Mouse (Mus musculus): Measurements from ENCODE around the gene Olfr623. TPM values are rescaled to one million over a fixed set of nuclear protein-coding genes. Genes with fewer than 3 reads are reported as not detected.

Gene Olfr623
- not detected for total RNA-seq (2023)

GRCm38 (mm10) chr7:103663598-103663997 is at the start of gene Olfr623:
Gene Olfr623 (minus strand): TSS chr7:103663698.

GRCm38 (mm10) chr7:103682420-103682819 is 18.9 kb upstream of the Olfr623 start, which contains the start of gene Olfr625-ps1:
Gene Olfr625-ps1 (plus strand): TSS chr7:103682720.

DNA sequence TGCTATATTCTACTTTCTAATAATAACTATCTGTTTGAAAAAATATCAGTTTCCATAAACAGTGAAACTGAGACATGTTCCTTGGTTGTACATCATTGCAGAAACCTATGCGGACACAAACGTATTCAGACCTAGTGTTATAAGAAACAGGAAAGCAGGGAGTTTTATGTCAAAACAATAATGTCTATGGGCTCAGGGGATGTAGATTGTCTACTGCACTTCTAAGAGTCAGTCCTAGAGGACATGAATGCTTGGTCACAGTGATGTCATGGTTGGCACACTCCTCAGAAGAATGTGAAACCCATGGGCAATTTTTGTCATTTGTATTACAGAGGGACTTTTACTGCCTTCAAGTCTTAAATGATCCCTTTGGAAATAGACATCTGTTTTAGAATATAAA is 7.6 kb upstream of the Olfr623 start, which contains the start of gene Olfr624:
Gene Olfr624 (minus strand): TSS at position 101 of the 400 bp plus-strand sequence.

DNA sequence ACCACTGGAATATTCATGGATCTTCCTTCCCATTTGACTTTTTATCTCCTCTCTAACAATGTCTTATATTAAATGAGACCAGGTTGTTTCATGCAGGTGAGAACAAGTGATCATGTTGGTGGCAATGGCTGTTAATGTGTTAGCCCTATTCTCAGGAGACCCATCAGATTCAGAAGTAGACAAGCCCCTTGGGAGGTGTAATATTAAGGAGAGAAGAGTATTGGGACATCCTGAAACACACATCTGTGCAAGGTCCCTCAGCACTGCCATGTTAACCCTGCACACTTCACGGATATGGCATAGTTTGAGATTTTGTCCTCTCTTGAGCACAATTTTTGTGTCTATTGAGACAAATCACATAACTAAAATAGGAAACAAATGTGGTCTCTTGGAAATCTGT is 20.9 kb downstream of the Olfr623 start, which contains the start of gene Olfr622:
Gene Olfr622 (minus strand): TSS at position 101 of the 400 bp plus-strand sequence.

GRCm38 (mm10) chr7:103612434-103612833 is 51.1 kb downstream of the Olfr623 start, which contains the start of gene Olfr620:
Gene Olfr620 (minus strand): TSS chr7:103612534.

Other genes starting within 250 kb of the Olfr623 start
- not detected for gene Usp17lc, start 248.6 kb downstream of the Olfr623 start, total RNA-seq (2023)
- not detected for gene Olfr605, start 218.3 kb downstream of the Olfr623 start, total RNA-seq (2023)
- gene Olfr606, start 214.7 kb downstream of the Olfr623 start, total RNA-seq (2023): not detected
- gene Olfr607, start 199.5 kb downstream of the Olfr623 start, total RNA-seq (2023): not detected
- not detected for gene Olfr608, start 193.8 kb downstream of the Olfr623 start, total RNA-seq (2023)
- gene Olfr609, start 165.6 kb downstream of the Olfr623 start, total RNA-seq (2023): not detected
- not detected for gene Olfr610, start 151.6 kb downstream of the Olfr623 start, total RNA-seq (2023)
- not detected for gene Olfr611, start 142.9 kb downstream of the Olfr623 start, total RNA-seq (2023)
- not detected for gene Olfr612, start 121.0 kb downstream of the Olfr623 start, total RNA-seq (2023)
- gene Olfr613, start 115.6 kb downstream of the Olfr623 start, total RNA-seq (2023): not detected
- not detected for gene Olfr615, start 107.6 kb downstream of the Olfr623 start, total RNA-seq (2023)
- not detected for gene Olfr616, start 94.6 kb downstream of the Olfr623 start, total RNA-seq (2023)
- not detected for gene Olfr617, start 90.6 kb downstream of the Olfr623 start, total RNA-seq (2023)
- not detected for gene Olfr618, start 73.6 kb downstream of the Olfr623 start, total RNA-seq (2023)
- not detected for gene Olfr619, start 63.1 kb downstream of the Olfr623 start, total RNA-seq (2023)
- not detected for gene Olfr620, start 51.2 kb downstream of the Olfr623 start, total RNA-seq (2023)
- not detected for gene Olfr622, start 21.0 kb downstream of the Olfr623 start, total RNA-seq (2023)
- not detected for gene Olfr624, start 7.5 kb upstream of the Olfr623 start, total RNA-seq (2023)
- not detected for gene Olfr625-ps1, start 19.0 kb upstream of the Olfr623 start, total RNA-seq (2023)
- not detected for gene Olfr243, start 51.0 kb upstream of the Olfr623 start, total RNA-seq (2023)
- not detected for gene Olfr628, start 66.7 kb upstream of the Olfr623 start, total RNA-seq (2023)
- not detected for gene Olfr629, start 81.2 kb upstream of the Olfr623 start, total RNA-seq (2023)
- not detected for gene Olfr630, start 93.6 kb upstream of the Olfr623 start, total RNA-seq (2023)
- not detected for gene Olfr69, start 107.9 kb upstream of the Olfr623 start, total RNA-seq (2023)
- not detected for gene Olfr68, start 116.0 kb upstream of the Olfr623 start, total RNA-seq (2023)
- gene Olfr67, start 128.1 kb upstream of the Olfr623 start, total RNA-seq (2023): not detected
- gene Hbb-bt, start 150.3 kb upstream of the Olfr623 start, total RNA-seq (2023): 115 TPM
- 842 TPM for gene Hbb-bs, start 164.4 kb upstream of the Olfr623 start, total RNA-seq (2023)
- not detected for gene Hbb-bh2, start 176.8 kb upstream of the Olfr623 start, total RNA-seq (2023)
- not detected for gene Hbb-bh1, start 179.5 kb upstream of the Olfr623 start, total RNA-seq (2023)
- not detected for gene Hbb-y, start 189.5 kb upstream of the Olfr623 start, total RNA-seq (2023)
- gene Olfr66, start 222.6 kb upstream of the Olfr623 start, total RNA-seq (2023): not detected
- gene Olfr64, start 230.8 kb upstream of the Olfr623 start, total RNA-seq (2023): not detected
- gene Olfr65, start 239.8 kb upstream of the Olfr623 start, total RNA-seq (2023): not detected

All from CD4-positive naive resting alpha-beta T cell, adult 57 days (primary cell).